Mouse (Mus musculus): ENCODE data around the gene Fbxl13. TPM values are rescaled to one million over a fixed set of nuclear protein-coding genes. Genes with fewer than 3 reads are reported as not detected.
"Not testable (repeated sequence)": the region's sequence is repeated elsewhere in the genome, so short reads cannot be mapped to it uniquely, and the experiment has no call there.

Fbxl13 gene
- polyA plus RNA-seq, 1 experiment from 2014 or later = 0.13 TPM

DNA sequence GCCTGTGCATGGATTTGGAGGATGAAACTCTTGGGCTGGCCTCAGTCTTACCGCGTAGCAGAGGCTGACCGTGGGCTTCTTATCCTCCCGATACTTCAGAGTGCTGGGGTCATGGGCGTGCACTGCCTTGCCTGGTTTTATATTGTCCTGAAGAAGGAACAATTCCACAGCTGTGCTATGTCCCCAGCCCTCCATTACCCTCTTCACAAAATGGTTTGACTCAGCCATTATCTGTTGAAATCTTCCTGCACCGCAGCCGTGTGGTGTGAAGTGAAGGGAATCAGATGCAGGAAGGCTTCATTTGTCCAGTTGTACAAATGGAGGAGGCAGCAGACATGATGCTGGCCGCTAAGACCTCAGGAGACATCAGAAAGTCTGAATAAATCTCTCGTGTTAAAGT, 11.5 kb upstream of the Fbxl13 start:
- Histone ChIP-seq H3K4me2 (no peak overlapping the region), H3K9me3 (no peaks in the 10 kb centered on the region), H3K36me3 (peaks cover 75% of the 10 kb centered on the region), H3K4me3 (replicated peaks) (no peak overlapping the region), H3K27ac (no peak overlapping the region), H3K4me1 (replicated peaks) (no peaks in the 10 kb centered on the region), H3K9ac (replicated peaks) (no peak overlapping the region), H3K27me3 (no peaks in the 10 kb centered on the region)
- WGBS = 94% methylated on average over 9 of the region's 9 CpGs
- no peak for ATAC-seq (ENCODE audit: insufficient number of reproducible peaks, insufficient read depth, low FRiP score, low TSS enrichment, low read depth)

DNA sequence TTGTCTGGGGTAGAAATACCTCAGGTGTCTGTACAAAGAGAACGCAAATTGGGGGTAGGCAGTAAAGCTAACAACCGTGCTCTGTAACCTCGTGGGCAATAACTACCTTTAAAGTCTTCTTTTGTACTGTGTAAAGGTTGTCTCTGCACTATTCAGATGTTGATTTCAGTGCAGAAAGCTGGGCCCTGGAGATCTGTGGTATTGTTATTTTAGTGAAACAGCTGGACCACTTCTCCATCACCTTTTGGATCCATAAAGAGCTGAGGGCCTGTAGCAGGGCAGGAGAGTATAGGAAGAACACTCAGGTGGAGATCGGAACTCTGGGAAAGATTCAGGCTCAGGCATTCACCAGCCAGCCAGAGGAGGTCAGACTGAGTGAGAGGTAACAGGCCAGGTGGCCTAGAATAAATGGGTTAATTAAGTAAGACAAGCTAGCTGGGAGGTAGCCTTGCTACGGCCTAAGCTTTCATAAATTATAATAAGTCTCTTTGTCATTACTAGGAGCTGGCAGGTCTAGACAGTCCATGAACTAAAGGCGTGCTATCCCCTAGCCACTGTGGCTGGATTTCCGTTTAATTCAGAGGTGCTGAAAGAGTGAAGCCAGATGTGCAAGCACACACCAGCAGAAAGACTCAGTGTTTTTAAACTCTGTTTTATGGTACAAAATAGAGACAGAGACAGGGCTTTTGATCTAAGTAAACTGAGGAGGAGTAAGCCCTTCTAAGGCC, 6.6 kb upstream of the Fbxl13 start:
- H3K9ac ChIP-seq (replicated peaks) = no peak overlapping the region
- no peak overlapping the region for H3K27ac ChIP-seq
- ATAC-seq (ENCODE audit: insufficient number of reproducible peaks, insufficient read depth, low FRiP score, low TSS enrichment, low read depth) = peak; percentile 80
- 70% methylated on average over 7 of the region's 7 CpGs for WGBS
- H3K4me2 ChIP-seq = no peak overlapping the region
- H3K36me3 ChIP-seq = peaks cover 77% of the 10 kb centered on the region
- no peaks in the 10 kb centered on the region for H3K9me3 ChIP-seq
- H3K4me3 ChIP-seq (replicated peaks) = no peak overlapping the region
- peaks cover 5% of the 10 kb centered on the region for H3K4me1 ChIP-seq (replicated peaks)
- H3K27me3 ChIP-seq = no peaks in the 10 kb centered on the region

DNA sequence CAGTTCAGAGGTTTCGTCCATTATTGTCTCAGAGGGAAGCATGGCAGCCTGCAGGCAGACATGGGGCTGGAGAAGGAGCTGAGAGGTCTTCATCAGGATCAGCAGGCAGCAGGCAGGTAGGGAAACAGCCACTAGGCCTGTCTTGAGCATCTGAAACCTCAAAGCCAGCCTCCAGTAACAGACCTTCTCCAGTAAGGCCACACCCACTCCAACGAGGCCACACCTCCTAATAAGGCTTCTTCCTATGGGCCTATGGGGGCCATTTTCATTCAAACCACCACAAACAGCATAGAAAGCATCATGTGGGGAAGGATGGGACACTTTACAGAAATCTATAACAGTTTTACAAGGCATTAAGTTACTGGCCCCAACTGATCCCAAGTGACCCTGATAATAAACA, 5.3 kb upstream of the Fbxl13 start:
- ATAC-seq (ENCODE audit: insufficient number of reproducible peaks, insufficient read depth, low FRiP score, low TSS enrichment, low read depth) = no peak
- Histone ChIP-seq H3K4me2 (no peak overlapping the region), H3K27me3 (no peaks in the 10 kb centered on the region), H3K9ac (replicated peaks) (no peak overlapping the region), H3K4me1 (replicated peaks) (peaks cover 12% of the 10 kb centered on the region), H3K36me3 (peaks cover 69% of the 10 kb centered on the region), H3K27ac (no peak overlapping the region), H3K9me3 (no peaks in the 10 kb centered on the region), H3K4me3 (replicated peaks) (no peak overlapping the region)
- 74% methylated on average over 2 of the region's 2 CpGs for WGBS

GRCm38 (mm10) chr5:21646133-21646491, 678 bp upstream of the Fbxl13 start:
- WGBS = under 1% methylated on average over 25 of the region's 25 CpGs
- H3K36me3 ChIP-seq = peaks cover 36% of the 10 kb centered on the region
- H3K27me3 ChIP-seq = peaks cover 14% of the 10 kb centered on the region; the same call in 1 of the 2 replicates
- peak overlapping the region; percentile 86 for H3K4me2 ChIP-seq
- H3K27ac ChIP-seq = peak overlapping the region; percentile 90
- no peaks in the 10 kb centered on the region for H3K9me3 ChIP-seq
- peak overlapping the region; percentile 81 for H3K4me3 ChIP-seq (replicated peaks)
- ATAC-seq (ENCODE audit: insufficient number of reproducible peaks, insufficient read depth, low FRiP score, low TSS enrichment, low read depth) = peak; percentile 60
- peak overlapping the region; percentile 85 for H3K9ac ChIP-seq (replicated peaks)
- H3K4me1 ChIP-seq (replicated peaks) = peaks cover 18% of the 10 kb centered on the region

DNA sequence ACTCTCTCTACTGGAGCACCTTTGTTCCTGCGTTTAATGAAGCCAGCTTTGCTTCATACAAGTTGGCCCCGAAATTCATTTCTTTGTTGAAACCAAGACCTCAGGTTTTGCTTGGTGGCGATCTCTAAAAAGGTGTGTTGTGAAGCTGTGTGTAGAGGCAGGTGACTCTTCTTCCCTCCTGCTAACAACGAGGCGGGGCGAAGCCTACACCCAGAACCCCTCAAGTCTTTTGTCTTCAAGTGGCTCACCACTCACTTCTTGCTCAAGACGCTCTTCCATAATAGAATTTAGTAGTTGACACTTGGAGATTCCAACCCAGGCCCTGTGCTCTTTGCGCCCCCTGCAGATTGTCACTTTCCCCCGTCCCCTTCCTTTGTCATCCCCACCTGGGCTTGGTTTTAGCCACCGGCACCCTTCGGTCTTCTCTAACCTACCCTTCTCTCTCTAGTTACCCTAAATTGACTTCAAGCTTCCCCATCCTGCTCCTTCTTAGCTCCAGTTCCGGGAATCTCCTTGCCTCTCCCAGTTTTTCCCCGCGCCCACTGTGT, 469 bp downstream of the Fbxl13 start:
- no peak overlapping the region; the same call in 1 of the 2 replicates for H3K9ac ChIP-seq (replicated peaks)

GRCm38 (mm10) chr5:21643606-21644005, 1.8 kb downstream of the Fbxl13 start:
- 38% methylated on average over 1 of the region's 1 CpGs for WGBS
- Histone ChIP-seq H3K36me3 (peaks cover 11% of the 10 kb centered on the region), H3K4me3 (replicated peaks) (no peak overlapping the region), H3K4me1 (replicated peaks) (peaks cover 18% of the 10 kb centered on the region), H3K27me3 (peaks cover 14% of the 10 kb centered on the region; the same call in 1 of the 2 replicates), H3K27ac (no peak overlapping the region), H3K9me3 (no peaks in the 10 kb centered on the region), H3K4me2 (no peak overlapping the region), H3K9ac (replicated peaks) (no peak overlapping the region)
- ATAC-seq (ENCODE audit: insufficient number of reproducible peaks, insufficient read depth, low FRiP score, low TSS enrichment, low read depth) = no peak

More for the DNA sequence above, 469 bp downstream of the Fbxl13 start:
- ATAC-seq (ENCODE audit: insufficient number of reproducible peaks, insufficient read depth, low FRiP score, low TSS enrichment, low read depth) = no peak
- H3K4me1 ChIP-seq (replicated peaks) = peaks cover 18% of the 10 kb centered on the region
- peaks cover 14% of the 10 kb centered on the region; the same call in 1 of the 2 replicates for H3K27me3 ChIP-seq
- peaks cover 25% of the 10 kb centered on the region for H3K36me3 ChIP-seq
- peak overlapping the region; percentile 90 for H3K27ac ChIP-seq
- peak overlapping the region; percentile 86 for H3K4me2 ChIP-seq
- WGBS = 7% methylated on average over 14 of the region's 14 CpGs
- H3K9me3 ChIP-seq = no peaks in the 10 kb centered on the region
- peak overlapping the region; percentile 81 for H3K4me3 ChIP-seq (replicated peaks)

DNA sequence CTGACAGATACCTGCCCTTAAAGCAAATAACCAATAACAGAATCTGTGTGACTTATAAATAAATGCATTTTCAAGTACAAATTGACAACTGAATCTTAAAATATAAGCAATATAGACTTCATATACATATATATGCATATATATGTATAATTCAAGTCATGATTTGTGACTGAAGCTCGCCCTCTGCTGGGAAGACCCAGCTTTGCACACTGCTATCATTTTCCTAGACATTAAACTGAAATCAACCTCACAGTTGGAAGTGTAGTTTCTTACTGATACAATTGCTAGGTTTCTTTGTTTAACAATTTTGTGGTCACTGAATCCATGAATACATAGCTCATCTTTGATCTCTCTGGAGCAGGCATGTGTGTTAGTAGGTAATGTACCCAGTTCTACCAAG, 4.5 kb downstream of the Fbxl13 start:
- H3K9me3 ChIP-seq = no peaks in the 10 kb centered on the region
- no peak overlapping the region for H3K4me3 ChIP-seq (replicated peaks)
- ATAC-seq (ENCODE audit: insufficient number of reproducible peaks, insufficient read depth, low FRiP score, low TSS enrichment, low read depth) = no peak
- 0 out of 2 replicates have a peak, but pooled peaks cover 6% of the 10 kb centered on the region for H3K4me1 ChIP-seq (replicated peaks)
- H3K27ac ChIP-seq = no peak overlapping the region
- H3K27me3 ChIP-seq = peaks cover 14% of the 10 kb centered on the region; the same call in 1 of the 2 replicates
- WGBS = 2% methylated on average over 1 of the region's 1 CpGs
- H3K9ac ChIP-seq (replicated peaks) = no peak overlapping the region
- no peaks in the 10 kb centered on the region for H3K36me3 ChIP-seq
- no peak overlapping the region for H3K4me2 ChIP-seq

DNA sequence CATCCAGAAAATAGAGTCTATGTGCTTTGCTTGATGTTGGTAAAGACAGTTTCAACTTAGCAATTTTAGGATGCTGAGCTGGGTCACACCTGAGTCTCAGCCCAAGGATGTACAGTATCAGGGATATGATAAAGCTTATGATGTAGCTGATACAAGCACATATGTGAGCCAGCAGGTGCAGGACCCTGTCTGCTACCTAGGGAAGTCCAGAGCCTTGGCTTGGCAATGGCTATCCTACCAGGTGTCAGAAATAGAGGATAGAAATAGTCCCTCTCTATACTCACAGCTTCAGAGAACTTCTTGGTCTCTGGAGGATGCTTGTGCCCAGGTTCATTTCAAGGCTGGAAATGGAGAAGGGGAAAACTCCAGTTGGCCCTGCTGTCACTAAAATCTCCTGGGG, 19.5 kb downstream of the Fbxl13 start:
- Histone ChIP-seq H3K27me3 (no peaks in the 10 kb centered on the region), H3K4me3 (replicated peaks) (no peak overlapping the region), H3K9me3 (no peaks in the 10 kb centered on the region), H3K4me2 (no peak overlapping the region), H3K27ac (no peak overlapping the region), H3K4me1 (replicated peaks) (no peaks in the 10 kb centered on the region), H3K36me3 (no peaks in the 10 kb centered on the region), H3K9ac (replicated peaks) (no peak overlapping the region)
- no peak for ATAC-seq (ENCODE audit: insufficient number of reproducible peaks, insufficient read depth, low FRiP score, low TSS enrichment, low read depth)

DNA sequence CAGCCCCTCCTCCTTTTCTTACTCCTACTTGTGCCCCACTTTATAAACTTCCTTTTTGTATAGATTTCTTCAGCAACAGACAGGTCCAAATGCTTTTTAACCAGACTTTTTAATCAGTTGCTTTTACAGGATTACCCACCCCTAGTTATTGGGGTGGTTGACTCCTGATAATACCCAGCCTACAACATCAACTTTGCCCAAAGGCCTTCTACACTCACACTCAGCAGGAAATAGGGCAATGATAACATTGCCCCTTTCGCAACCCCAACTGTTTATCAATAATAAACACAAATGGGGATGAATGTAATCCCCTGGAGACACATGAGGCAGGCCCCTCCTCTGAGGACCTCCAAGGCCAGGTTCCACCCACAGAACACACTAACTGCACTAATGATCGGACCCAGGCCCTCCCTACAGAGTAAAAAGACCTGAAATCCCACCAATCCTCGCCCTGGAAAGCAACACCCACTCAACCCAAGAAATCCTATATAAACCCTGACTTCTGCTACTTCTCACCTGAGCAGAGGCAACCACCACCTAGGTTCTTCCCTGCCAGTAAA, 28.9 kb downstream of the Fbxl13 start:
- ATAC-seq (ENCODE audit: insufficient number of reproducible peaks, insufficient read depth, low FRiP score, low TSS enrichment, low read depth) = no peak
- Histone ChIP-seq H3K27me3 (no peaks in the 10 kb centered on the region), H3K36me3 (no peaks in the 10 kb centered on the region), H3K9me3 (no peaks in the 10 kb centered on the region), H3K27ac (no peak overlapping the region), H3K4me2 (no peak overlapping the region), H3K4me1 (replicated peaks) (no peaks in the 10 kb centered on the region), H3K9ac (replicated peaks) (no peak overlapping the region), H3K4me3 (replicated peaks) (no peak overlapping the region)
- WGBS = 76% methylated on average over 3 of the region's 3 CpGs

DNA sequence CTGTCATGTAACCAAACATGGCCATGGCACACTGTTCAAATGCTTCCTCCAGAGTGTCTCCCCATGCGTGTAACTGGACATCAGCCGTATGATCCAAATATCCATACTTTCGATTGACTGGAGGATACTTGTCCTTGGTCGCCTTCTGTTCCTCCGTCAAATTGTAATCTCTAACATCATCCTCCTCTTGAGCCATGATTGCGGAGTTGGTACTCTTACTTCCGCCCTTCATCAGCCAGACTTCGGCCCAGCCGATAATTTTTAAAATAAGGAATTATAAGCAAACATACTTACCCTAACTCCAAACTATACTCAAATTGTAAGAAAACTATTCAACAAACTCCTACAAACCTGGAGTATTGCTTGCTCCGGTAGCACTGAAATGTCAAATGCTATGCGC, 31.1 kb downstream of the Fbxl13 start:
- not testable (repeated sequence) for H3K9me3 ChIP-seq; H3K9ac ChIP-seq (replicated peaks); H3K27ac ChIP-seq; H3K4me1 ChIP-seq (replicated peaks); ATAC-seq (ENCODE audit: insufficient number of reproducible peaks, insufficient read depth, low FRiP score, low TSS enrichment, low read depth); H3K4me2 ChIP-seq; H3K27me3 ChIP-seq; H3K36me3 ChIP-seq; H3K4me3 ChIP-seq (replicated peaks)
- 97% methylated on average over 11 of the region's 11 CpGs for WGBS

DNA sequence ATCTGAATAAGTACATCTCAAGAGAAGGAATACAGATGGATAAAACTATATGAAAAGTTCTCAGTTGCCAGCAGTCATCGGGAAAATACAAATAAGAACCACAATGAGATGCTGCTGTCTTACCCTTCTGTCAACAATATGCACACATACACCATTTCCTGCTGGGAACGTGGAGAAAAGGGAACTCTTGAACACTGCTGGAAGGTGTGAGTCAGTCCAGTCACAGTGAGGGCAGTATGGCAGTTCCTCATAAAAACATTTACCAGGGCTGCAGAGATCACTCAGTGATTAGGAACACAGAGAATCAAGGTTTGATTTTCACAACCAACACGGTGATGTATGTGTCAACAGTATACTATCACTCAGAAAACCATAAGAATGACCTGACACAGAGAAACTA, 34.4 kb downstream of the Fbxl13 start:
- no peak overlapping the region for H3K4me2 ChIP-seq
- no peak for ATAC-seq (ENCODE audit: insufficient number of reproducible peaks, insufficient read depth, low FRiP score, low TSS enrichment, low read depth)

More for the DNA sequence above, 34.4 kb downstream of the Fbxl13 start:
- no peaks in the 10 kb centered on the region for H3K9me3 ChIP-seq
- WGBS = 75% methylated on average over 3 of the region's 3 CpGs
- H3K9ac ChIP-seq (replicated peaks) = no peak overlapping the region
- H3K27ac ChIP-seq = no peak overlapping the region
- no peaks in the 10 kb centered on the region for H3K27me3 ChIP-seq
- H3K4me3 ChIP-seq (replicated peaks) = no peak overlapping the region
- H3K36me3 ChIP-seq = no peaks in the 10 kb centered on the region
- peaks cover 4% of the 10 kb centered on the region; the same call in 1 of the 2 replicates for H3K4me1 ChIP-seq (replicated peaks)
